Mouse (Mus musculus) forebrain, embryonic 11.5 days (tissue): ENCODE data around the gene Gm20716. TPM values are rescaled to one million over a fixed set of nuclear protein-coding genes. Genes with fewer than 3 reads are reported as not detected.
"Not testable (repeated sequence)": the region's sequence is repeated elsewhere in the genome, so short reads cannot be mapped to it uniquely, and the experiment has no call there.

Source experiments
- ATAC-seq: fragments of 200-750 bp; cut with Nextera tagmentation; replicated peaks from 2 replicates; pipeline ENCODE4 v1.8.0; 2017; ENCODE audit warnings: moderate TSS enrichment; ENCODE audit not compliant: low FRiP score
- DNase-seq: peaks from one replicate; pipeline ENCODE4 v3.0.0-alpha.2; 2017; ENCODE audit warnings: low spot score
- H3K27ac ChIP-seq: fragments of 300-500 bp; sonication (generic); 2 replicates; pipeline ENCODE4 v1.5.1; 2014; ENCODE audit warnings: low read depth, low read length
- H3K27me3 ChIP-seq: fragments of 300-500 bp; sonication (generic); 2 replicates; pipeline ENCODE4 v1.6.1; 2014; ENCODE audit warnings: mild to moderate bottlenecking, low read length, mixed read lengths; ENCODE audit not compliant: control insufficient read depth, insufficient read depth
- H3K36me3 ChIP-seq: fragments of 300-500 bp; sonication (generic); 2 replicates; pipeline ENCODE4 v1.6.1; 2014; ENCODE audit warnings: mild to moderate bottlenecking, low read length, moderate library complexity, mixed read lengths; ENCODE audit not compliant: control insufficient read depth, insufficient read depth
- H3K4me1 ChIP-seq: fragments of 300-500 bp; sonication (generic); replicated peaks from 2 replicates; pipeline ENCODE4 v1.6.1; 2014; ENCODE audit warnings: low read length, mixed read lengths; ENCODE audit not compliant: control insufficient read depth, insufficient read depth
- H3K4me2 ChIP-seq: fragments of 300-500 bp; sonication (generic); 2 replicates; pipeline ENCODE4 v1.6.1; 2014; ENCODE audit warnings: low read depth, mild to moderate bottlenecking, low read length, moderate library complexity, mixed read lengths; ENCODE audit not compliant: severe bottlenecking
- H3K4me3 ChIP-seq: fragments of 300-500 bp; sonication (generic); 2 replicates; pipeline ENCODE4 v1.5.1; 2014; ENCODE audit warnings: low read depth, low read length
- H3K9ac ChIP-seq: fragments of 300-500 bp; sonication (generic); 2 replicates; pipeline ENCODE4 v1.6.1; 2014; ENCODE audit warnings: low read length
- H3K9me3 ChIP-seq: fragments of 300-500 bp; sonication (generic); 2 replicates; pipeline ENCODE4 v1.6.1; 2016; ENCODE audit warnings: low read length, mixed read lengths; ENCODE audit not compliant: control insufficient read depth
- WGBS: fragments of 180-500 bp; shearing (Covaris S2); extraction: QIAGEN DNeasy Blood & Tissue Kit; methylation state at CpG from one replicate; pipeline ENCODE4 v1.1.7; 2014; 5-methylcytosine and 5-hydroxymethylcytosine counted together
- polyA plus RNA-seq: library from polyadenylated mRNA; unstranded; fragments of >200 nt; fragmentation: Nextera tagmentation; extraction: Ambion mirVana; gene quantifications from 2 replicates; pipeline ENCODE4 v1.2.1, GENCODE M21; 2014

The Gm20716 gene
- polyA plus RNA-seq, 1 experiment from 2014 or later = 30.3 TPM

DNA sequence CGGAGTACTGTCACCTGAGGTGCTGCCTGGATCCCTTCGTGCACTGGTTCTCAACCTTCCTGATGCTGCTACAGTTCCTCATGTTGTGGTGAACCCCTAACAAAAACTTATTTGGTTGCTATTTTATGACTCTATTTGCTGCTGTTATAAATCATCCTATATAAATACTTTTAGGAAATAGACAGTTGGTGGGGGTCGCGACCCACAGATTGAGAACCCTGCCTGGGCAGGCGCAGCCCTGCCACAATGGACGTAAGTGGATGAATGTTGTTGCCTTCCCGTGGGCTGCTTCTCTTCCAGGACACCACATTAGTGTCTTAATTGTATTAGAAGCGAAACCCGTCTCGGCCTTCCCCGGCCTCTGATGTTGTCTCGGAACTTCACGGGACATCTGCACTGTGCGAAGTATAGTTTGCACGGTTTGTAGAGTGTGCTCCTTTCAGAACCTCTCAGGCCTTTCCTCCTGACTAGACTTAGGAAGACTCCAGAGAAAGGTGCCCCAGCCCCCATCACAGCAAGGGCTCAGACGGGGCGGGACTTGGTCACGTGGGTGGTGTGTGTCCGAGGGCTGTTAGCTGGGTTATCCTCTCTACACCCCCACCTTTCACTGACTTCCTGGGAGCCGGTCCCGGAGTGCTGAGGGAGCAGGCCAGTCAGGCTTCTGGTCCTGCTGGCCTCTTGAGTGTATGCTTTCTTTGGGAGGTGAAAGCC, 63.3 kb downstream of the Gm20716 start:
- Histone ChIP-seq H3K9me3 (no peaks in the 10 kb centered on the region), H3K27me3 (no peaks in the 10 kb centered on the region), H3K4me2 (no peak overlapping the region), H3K9ac (no peak overlapping the region), H3K27ac (no peak overlapping the region), H3K4me1 (peaks cover 9% of the 10 kb centered on the region; the same call in 1 of the 2 replicates), H3K4me3 (no peak overlapping the region), H3K36me3 (no peaks in the 10 kb centered on the region)
- ATAC-seq (no peak), DNase-seq (no peak)
- 53% methylated on average over 21 of the region's 21 CpGs for WGBS

DNA sequence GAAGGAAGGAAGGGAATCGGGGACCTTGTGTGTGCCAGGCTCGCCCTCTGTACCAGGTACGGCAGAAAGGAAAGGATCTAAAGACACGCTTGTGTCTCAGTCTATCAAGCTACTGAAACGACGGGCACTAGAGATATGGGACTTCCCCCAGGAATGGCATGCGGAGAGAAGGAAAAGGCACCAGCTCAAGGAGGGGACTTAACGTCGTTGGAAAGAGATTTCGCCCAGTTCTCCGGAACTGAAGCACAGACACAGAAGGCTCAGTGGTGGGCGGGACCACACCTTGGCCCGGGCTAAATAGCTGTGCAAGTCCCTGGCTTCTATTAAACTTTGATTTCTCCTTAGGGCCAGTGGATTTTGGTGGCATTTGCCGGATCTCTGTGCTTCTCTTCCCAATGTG, 68.2 kb downstream of the Gm20716 start:
- no peaks in the 10 kb centered on the region for H3K9me3 ChIP-seq
- H3K27me3 ChIP-seq = 0 out of 2 replicates have a peak, but pooled peaks cover 2% of the 10 kb centered on the region
- no peaks in the 10 kb centered on the region for H3K36me3 ChIP-seq
- peak overlapping the region; percentile 45 for H3K4me2 ChIP-seq
- 8% methylated on average over 14 of the region's 14 CpGs for WGBS
- H3K4me1 ChIP-seq = peaks cover 16% of the 10 kb centered on the region
- H3K9ac ChIP-seq = peak overlapping the region; percentile 44
- no peak overlapping the region for H3K27ac ChIP-seq
- DNase-seq = no peak
- H3K4me3 ChIP-seq = peak overlapping the region; percentile 11; the same call in 1 of the 2 replicates
- no peak for ATAC-seq

DNA sequence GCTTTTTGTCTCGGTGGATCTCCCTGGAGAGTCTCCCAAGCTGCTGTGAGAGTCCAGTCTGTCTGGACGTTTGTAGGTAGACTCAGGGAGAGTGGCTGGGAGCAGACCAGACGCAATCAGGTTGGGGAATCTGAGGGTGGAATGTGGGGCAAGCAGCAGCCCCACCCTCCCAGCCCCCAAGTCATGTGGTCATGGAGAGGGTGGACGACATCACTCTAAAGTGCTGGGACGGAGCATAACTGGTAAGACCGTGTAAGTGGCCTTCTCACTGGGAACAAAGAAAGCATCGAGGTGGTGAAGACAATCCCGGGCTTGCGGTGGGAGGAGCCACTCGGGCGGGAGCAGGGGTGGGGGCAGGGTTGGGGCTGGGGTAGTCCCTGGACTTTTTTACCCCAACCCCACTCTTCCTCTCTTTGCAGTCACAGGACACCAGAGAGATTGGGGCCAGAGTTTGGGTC, 68.6 kb downstream of the Gm20716 start:
- Histone ChIP-seq H3K9me3 (no peaks in the 10 kb centered on the region), H3K27ac (0 out of 2 replicates have a peak overlapping the region, but pooled peaks have one; percentile 7), H3K4me3 (peak overlapping the region; percentile 11; the same call in 1 of the 2 replicates), H3K9ac (peak overlapping the region; percentile 44), H3K36me3 (no peaks in the 10 kb centered on the region), H3K27me3 (0 out of 2 replicates have a peak, but pooled peaks cover 2% of the 10 kb centered on the region), H3K4me1 (peaks cover 16% of the 10 kb centered on the region), H3K4me2 (peak overlapping the region; percentile 45)
- WGBS = 2% methylated on average over 11 of the region's 11 CpGs
- peak; percentile 66 for DNase-seq
- no peak; the same call in 1 of the 2 replicates for ATAC-seq

DNA sequence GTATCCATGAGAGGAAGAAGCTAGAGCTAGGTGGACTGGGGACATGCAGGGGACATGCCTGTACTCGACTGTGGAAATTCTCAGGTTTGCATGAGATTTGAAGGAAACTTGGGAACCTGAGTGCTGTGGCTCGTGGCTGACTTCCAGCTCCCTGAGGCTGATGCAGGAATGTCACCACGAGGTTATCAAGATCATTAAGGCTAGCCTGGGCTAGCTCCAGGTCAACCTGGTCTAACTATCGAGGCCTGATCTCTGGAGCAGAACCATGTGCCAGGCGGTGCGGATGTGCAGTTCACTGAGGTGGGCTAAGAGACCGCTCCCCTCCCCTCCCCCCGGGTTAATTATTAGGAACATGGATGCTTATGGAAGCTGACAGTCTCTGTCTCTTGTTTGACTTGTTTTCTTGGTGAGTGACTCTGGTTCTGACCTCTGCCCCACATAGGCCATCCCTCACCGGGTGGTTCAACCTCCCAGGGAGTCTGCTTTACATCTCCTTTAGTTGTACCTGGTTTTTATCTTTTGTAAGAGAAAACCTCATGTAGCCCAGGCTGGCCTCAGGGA, 69.7 kb downstream of the Gm20716 start:
- no peaks in the 10 kb centered on the region for H3K9me3 ChIP-seq
- ATAC-seq = no peak
- 78% methylated on average over 9 of the region's 9 CpGs for WGBS
- no peak overlapping the region for H3K4me2 ChIP-seq
- DNase-seq = no peak
- H3K36me3 ChIP-seq = no peaks in the 10 kb centered on the region
- H3K4me1 ChIP-seq = peaks cover 16% of the 10 kb centered on the region
- 0 out of 2 replicates have a peak, but pooled peaks cover 2% of the 10 kb centered on the region for H3K27me3 ChIP-seq
- no peak overlapping the region for H3K4me3 ChIP-seq
- H3K27ac ChIP-seq = no peak overlapping the region
- H3K9ac ChIP-seq = no peak overlapping the region

DNA sequence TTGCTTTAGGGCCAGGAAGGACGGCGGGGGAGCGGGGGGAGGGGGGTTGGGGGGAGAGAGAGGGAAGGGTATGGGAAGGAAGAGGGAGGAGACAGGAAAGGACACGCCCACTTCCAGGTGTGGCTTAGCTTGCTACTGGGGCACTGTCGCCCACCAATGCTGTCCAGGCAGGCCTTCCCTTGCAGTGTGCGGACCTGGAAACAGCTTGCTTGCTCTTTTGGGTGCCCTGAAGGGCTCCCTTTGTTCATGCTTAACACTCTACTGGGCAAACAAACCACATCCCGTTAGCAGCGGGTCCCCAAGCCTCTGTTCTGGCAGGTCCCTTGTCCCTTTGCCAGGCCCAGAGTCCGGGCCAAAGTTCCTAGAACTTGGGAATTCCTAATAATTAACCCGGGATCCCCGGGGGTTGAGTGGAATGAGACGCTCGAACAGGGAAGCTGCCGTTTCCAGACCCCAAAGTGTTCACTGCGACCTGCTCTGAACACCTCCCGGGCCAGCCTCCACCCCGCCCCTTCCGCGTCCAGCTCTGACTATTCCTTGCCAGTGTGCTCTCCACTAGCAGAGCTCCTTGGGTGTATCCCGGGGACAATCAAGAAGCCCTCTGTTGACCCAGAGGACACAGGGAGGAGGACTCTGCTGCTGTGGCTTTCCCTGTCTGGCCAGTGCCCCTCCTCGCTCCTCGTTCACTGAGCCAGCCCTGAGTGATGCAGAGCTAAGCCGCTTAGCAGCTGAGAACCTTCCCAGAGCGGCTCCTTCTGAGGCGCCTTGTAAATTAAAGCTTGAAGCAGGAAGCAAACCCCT, 71.1 kb downstream of the Gm20716 start:
- H3K9me3 ChIP-seq = no peaks in the 10 kb centered on the region
- no peak overlapping the region for H3K27ac ChIP-seq
- 0 out of 2 replicates have a peak, but pooled peaks cover 2% of the 10 kb centered on the region for H3K27me3 ChIP-seq
- ATAC-seq (peak; percentile 25; the same call in 1 of the 2 replicates), DNase-seq (peak; percentile 69)
- H3K4me1 ChIP-seq = peaks cover 16% of the 10 kb centered on the region
- H3K9ac ChIP-seq = peak overlapping the region; percentile 37
- peak overlapping the region; percentile 41 for H3K4me2 ChIP-seq
- 0 out of 2 replicates have a peak overlapping the region, but pooled peaks have one; percentile 1 for H3K4me3 ChIP-seq
- 4% methylated on average over 24 of the region's 25 CpGs for WGBS
- H3K36me3 ChIP-seq = no peaks in the 10 kb centered on the region

DNA sequence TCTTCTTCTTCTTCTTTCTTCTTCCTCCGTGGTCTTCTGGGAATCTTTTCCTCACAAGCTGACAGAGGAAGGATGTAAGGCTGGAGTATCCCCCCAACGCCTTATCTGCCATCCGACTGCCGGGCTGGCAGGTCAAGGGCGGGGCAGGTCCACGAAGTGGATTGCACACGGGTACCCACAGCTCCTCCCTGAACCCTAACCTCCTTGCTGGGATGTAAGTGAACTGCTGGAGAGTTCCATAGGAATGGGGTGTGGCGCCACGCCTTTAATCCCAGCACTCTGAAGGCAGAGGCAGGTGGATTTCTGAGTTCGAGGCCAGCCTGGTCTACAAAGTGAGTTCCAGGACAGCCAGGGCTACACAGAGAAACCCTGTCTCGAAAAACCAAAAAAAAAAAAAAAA, 72.2 kb downstream of the Gm20716 start:
- ATAC-seq, H3K36me3 ChIP-seq, H3K4me2 ChIP-seq, H3K9ac ChIP-seq, H3K27ac ChIP-seq, H3K9me3 ChIP-seq, H3K4me3 ChIP-seq, DNase-seq, H3K27me3 ChIP-seq: not testable (repeated sequence)
- peaks cover 16% of the 10 kb centered on the region for H3K4me1 ChIP-seq
- WGBS = 51% methylated on average over 9 of the region's 11 CpGs

DNA sequence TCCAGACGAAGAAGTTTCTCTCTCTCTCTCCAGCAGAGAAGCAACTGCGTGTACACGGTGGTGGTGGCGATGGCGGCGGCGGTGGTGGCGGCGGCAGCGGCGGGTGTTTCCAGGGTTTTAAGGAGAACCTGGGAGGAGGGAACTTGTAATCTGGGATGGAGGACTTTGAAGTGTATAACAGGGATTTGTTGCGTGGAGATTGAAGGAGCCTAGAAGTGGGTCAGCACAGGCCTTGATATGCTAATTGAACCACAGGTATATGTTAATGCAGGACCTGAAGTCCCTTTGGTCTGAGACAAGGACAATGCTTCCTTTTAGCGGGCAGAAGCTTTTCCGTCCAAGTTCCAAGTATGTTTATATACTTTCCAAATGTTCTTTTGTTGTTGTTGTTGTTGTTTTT, 73.8 kb downstream of the Gm20716 start:
- Histone ChIP-seq H3K4me1 (peaks cover 11% of the 10 kb centered on the region), H3K9me3 (no peaks in the 10 kb centered on the region), H3K36me3 (no peaks in the 10 kb centered on the region), H3K9ac (no peak overlapping the region), H3K4me3 (no peak overlapping the region), H3K27me3 (0 out of 2 replicates have a peak, but pooled peaks cover 2% of the 10 kb centered on the region), H3K27ac (no peak overlapping the region), H3K4me2 (no peak overlapping the region)
- 30% methylated on average over 14 of the region's 14 CpGs for WGBS
- ATAC-seq = no peak
- no peak for DNase-seq

DNA sequence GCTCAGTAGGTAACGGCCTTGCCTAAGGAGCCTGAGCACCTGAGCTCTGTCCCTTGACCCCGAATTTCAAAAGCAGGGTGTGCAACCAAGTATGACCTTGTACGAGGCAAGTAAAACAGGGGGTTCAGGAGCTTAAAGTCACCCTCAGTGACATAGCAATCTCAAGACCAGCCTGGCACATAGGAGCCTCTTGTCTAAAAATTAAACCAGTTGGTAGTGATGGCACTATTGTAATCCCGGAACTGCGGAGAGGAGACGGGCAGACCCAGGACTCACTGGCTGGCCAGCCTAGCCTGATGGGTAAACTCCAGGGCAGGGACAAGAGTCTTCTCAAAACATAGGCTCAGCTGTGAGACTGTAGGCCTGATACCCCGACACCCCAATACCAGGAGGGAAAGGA, 74.5 kb downstream of the Gm20716 start:
- DNase-seq = no peak
- H3K27ac ChIP-seq = no peak overlapping the region
- no peak overlapping the region for H3K9ac ChIP-seq
- H3K9me3 ChIP-seq = no peaks in the 10 kb centered on the region
- H3K27me3 ChIP-seq = 0 out of 2 replicates have a peak, but pooled peaks cover 1% of the 10 kb centered on the region
- no peak for ATAC-seq
- H3K4me2 ChIP-seq = no peak overlapping the region
- no peaks in the 10 kb centered on the region for H3K36me3 ChIP-seq
- H3K4me1 ChIP-seq = peaks cover 9% of the 10 kb centered on the region
- no peak overlapping the region for H3K4me3 ChIP-seq
- WGBS = 89% methylated on average over 7 of the region's 7 CpGs
